Mouse (Mus musculus): Measurements from ENCODE around the gene Plekhg3. TPM values are rescaled to one million over a fixed set of nuclear protein-coding genes. Genes with fewer than 3 reads are reported as not detected.

Plekhg3 gene
- total RNA-seq, 2 experiments from 2014 or later = 10.3 to 11.7 TPM

GRCm38 (mm10) chr12:76518909-76519842, 11.5 kb upstream of the Plekhg3 start:
- DNase-seq = no peak
- intact Hi-C loops (cut with DNase I; ENCODE audit: low total_unique reads) = no loop called here

GRCm38 (mm10) chr12:76523654-76524053, 7.0 kb upstream of the Plekhg3 start:
- intact Hi-C loops (cut with DNase I; ENCODE audit: low total_unique reads) = no loop called here
- no peak for DNase-seq

DNA sequence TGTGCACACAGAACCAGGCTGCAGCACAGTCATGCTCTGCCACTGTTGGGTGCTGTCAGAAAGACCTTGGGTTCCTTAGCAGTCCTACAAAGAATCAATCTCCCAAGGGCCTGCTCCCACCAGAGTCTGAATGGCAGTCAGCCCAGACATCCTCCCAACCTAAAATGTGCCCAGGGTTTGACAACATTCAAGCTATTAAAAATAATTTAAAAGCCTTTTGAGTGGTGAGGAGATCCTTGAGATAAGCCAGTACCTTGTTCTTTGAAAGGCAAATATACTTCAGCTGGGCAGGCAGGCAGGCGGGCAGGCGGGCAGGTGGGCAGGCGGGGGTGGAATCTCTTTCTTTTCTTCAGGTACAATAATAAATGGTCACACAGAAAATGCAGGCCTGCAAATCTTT, 5.8 kb upstream of the Plekhg3 start:
- intact Hi-C loops (cut with DNase I; ENCODE audit: low total_unique reads) = no loop called here
- no peak for DNase-seq

- DNase-seq = no peak
- intact Hi-C loops (cut with DNase I; ENCODE audit: low total_unique reads) = no loop called here
Observed at GRCm38 (mm10) chr12:76527245-76527881, 3.3 kb upstream of the Plekhg3 start.

GRCm38 (mm10) chr12:76528766-76529165, 1.9 kb upstream of the Plekhg3 start:
- intact Hi-C loops (cut with DNase I; ENCODE audit: low total_unique reads) = no loop called here
- no peak for DNase-seq

- no peak for DNase-seq
- intact Hi-C loops (cut with DNase I; ENCODE audit: low total_unique reads) = no loop called here
Observed at GRCm38 (mm10) chr12:76531986-76532925, 1.6 kb downstream of the Plekhg3 start.

- DNase-seq = no peak
- intact Hi-C loops (cut with DNase I; ENCODE audit: low total_unique reads) = no loop called here
Observed at GRCm38 (mm10) chr12:76532926-76533376, 2.3 kb downstream of the Plekhg3 start.

DNA sequence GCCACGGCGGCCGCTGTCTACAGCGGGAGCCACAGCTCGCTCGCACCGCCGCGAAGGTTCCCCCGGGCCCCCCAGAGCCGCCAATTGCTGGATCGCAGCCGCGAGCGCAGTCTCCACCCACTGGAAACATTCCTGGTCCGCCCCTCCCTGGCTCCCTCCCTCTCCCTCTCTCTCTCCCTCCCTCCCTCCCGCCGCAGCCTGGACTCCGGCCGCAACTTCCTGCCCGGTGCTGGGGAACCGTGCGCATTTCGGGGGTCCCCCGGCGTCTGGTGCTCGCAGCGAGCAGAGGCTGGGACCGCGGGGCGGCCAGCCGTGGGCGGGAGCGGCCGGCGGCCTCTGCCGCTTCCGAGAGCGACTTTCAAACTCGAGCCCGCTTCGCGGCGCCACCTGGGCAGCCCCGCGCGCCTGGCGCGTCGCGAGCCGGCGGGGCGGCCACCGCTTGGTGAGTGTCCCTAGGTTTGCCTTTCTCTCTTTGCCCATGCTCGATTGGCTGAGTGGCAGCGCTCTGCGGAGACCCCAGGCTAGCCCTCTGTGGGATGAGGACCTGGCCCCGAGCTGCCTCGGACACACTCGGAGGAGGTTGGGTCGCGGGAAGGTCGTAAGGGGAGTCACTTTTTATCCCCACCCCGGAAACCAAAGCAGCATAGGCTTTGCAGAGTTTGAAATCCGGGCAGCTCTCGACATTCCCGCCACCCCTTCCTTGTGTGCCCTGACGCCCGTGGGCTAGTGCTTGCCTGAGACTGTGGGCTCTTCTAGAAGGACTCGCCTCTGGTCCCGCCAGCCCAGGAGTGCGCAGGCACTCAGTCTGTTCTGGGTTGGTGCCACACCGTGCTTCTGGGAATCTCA, 2.9 kb downstream of the Plekhg3 start:
- intact Hi-C loops (cut with DNase I; ENCODE audit: low total_unique reads) = no loop called here
- DNase-seq = peak; percentile 83

GRCm38 (mm10) chr12:76534233-76534632, 3.5 kb downstream of the Plekhg3 start:
- DNase-seq = no peak
- intact Hi-C loops (cut with DNase I; ENCODE audit: low total_unique reads) = no loop called here

- no peak for DNase-seq
- intact Hi-C loops (cut with DNase I; ENCODE audit: low total_unique reads) = no loop called here
Observed at GRCm38 (mm10) chr12:76534641-76535283, 4.1 kb downstream of the Plekhg3 start.

DNA sequence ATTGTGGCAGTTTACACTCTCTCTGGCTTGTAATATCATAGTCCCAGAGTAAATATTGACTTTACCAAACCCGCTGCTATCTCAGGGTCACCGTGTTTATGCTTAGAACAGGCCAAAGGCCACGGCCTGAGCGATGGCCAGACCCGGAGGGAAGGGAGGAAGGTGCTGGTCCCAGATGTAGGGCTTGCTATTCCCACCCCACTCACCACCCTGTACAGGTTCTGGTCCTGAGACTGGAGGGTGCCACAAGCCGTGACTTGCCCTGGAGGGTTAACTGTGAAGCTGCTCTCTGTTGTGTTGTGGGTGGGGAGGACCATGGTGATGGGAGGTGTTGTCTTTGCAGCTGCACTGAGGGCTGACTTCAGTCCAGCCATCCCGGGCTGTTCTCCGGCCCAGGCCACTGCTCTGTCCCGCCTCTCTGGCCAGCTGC, 4.8 kb downstream of the Plekhg3 start:
- DNase-seq = peak; percentile 73
- intact Hi-C loops (cut with DNase I; ENCODE audit: low total_unique reads) = no loop called here

DNA sequence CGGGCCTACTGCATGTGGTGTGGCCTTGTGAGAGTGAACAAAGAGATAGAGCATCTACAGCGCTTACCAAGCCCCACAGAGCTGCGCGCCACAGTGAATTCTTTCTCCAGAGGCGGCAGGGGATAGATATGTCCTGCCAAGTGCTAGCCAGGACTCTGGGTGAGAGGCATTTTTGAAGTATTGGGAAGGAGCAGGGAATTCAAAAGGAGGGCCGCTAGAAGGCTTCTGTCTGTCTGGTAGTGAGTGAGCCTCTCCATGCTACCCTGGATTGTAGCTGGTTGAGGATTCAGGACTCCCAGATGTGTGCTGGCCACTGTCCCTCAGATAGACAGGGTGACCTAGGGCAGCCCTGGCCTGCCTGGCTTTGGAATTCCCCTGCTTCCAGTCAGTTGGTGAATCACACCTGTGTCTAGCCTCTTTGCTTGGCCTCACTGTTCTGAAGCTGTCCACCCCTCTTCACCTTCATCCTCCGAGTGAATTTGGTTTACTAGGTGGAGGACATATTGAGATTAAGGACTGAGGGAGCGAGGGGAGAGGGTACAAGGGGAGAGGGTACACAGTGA, 6.0 kb downstream of the Plekhg3 start:
- no peak for DNase-seq
- intact Hi-C loops (cut with DNase I; ENCODE audit: low total_unique reads) = no loop called here

DNA sequence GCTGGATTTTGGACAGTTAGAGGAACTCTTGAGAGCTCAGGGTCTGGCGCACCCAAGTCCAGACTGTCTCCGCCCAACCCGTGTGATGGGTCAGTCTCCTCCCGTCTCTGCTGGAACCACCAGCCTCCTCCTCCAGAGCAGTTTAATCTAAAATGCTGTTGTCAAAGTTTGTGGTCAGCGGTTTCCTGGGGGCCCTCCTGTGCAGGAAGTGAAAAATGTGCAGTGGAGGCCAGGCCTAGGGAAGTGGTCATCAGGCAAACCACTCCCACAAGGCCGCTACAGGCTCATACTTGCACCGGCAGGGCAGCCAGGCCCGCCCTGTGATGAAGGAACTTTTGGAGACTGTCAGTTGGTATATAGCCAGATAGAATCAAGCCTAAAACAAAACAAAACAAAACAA, 6.7 kb downstream of the Plekhg3 start:
- DNase-seq = peak; percentile 58
- intact Hi-C loops (cut with DNase I; ENCODE audit: low total_unique reads) = no loop called here

GRCm38 (mm10) chr12:76540169-76540568, 9.5 kb downstream of the Plekhg3 start:
- intact Hi-C loops (cut with DNase I; ENCODE audit: low total_unique reads) = loop anchor here (5.0 kb wide), 1 partner anchor 43 kb away; no protein-coding TSS in a partner anchor
- no peak for DNase-seq

DNA sequence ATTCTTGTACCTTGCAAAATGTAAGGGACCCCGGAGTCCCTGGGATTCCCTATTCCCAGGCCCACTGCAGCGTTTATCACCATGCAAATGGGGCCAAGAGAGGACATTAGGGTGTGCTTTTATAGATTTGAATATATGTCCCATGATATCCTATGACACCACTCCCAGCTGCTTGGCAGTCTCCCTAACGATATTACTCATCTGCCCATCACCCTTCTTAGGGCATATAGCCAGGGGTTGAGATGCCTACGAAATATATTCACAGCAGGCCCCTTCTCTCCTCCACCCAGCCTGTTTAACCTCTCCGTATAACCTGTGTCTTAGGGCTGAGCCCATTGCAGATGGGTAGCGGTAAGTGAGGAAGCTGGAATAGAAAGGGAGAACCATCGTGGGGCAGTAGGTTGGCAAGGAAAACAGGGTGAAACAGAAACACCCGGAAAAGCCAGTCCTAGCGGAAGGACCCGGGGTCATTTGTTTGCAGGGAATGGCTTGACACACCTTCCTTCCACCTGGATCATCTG, 10.1 kb downstream of the Plekhg3 start:
- DNase-seq = no peak
- intact Hi-C loops (cut with DNase I; ENCODE audit: low total_unique reads) = loop anchor here (5.0 kb wide), 1 partner anchor 43 kb away; no protein-coding TSS in a partner anchor

DNA sequence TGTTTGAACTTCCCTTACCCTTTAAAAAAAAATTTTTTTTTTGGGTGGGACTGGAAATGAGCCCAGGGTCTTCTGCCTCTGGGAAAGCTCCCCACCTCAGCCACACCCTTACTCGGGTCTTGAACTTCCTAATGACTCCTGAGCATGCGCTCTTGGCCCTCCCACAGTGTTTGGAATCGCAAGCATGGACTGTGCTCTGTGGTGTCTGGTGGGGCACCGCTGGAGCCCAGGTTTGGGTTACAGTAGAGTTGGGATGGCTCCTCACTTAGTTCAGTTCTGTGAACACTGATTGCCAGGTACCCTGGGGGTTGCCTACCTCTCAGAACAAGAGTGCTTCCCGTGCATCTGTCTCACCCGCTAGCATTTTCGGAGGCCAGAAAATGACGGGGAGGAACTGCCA, 10.8 kb downstream of the Plekhg3 start:
- intact Hi-C loops (cut with DNase I; ENCODE audit: low total_unique reads) = loop anchor here (5.0 kb wide), 1 partner anchor 44 kb away; no protein-coding TSS in a partner anchor

GRCm38 (mm10) chr12:76541879-76542278, 11.2 kb downstream of the Plekhg3 start:
- no peak for DNase-seq
- intact Hi-C loops (cut with DNase I; ENCODE audit: low total_unique reads) = loop anchor here (5.0 kb wide), 1 partner anchor 45 kb away; no protein-coding TSS in a partner anchor

More for the DNA sequence above, 10.8 kb downstream of the Plekhg3 start:
- no peak for DNase-seq
